Mouse (Mus musculus): ENCODE measurements around the gene Akap13.

DNA sequence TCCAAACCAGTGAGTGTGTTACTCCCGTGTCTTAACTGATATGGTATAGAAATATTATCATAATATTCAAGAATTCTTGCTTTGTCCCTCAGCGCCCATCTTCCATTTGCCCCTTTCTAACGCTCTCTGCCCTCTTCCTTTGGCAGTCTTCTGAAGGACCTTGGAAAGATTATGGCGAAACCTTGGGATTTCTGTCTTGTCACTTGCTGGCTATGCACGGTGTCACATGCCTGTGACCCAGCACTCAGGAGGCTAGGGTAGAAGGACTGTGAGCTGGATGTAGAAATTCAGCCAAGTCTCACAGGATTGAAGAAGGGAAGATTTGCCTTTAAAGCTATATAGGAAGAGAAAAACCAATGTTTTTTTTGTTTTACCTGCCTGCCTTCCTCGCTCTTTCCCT is 212.2 kb downstream of the Akap13 start:
- TF ChIP-seq CTCF (IDR thresholded peaks at IDR 0.05; ENCODE audit: borderline replicate concordance, insufficient read depth, low read depth, low read length) (no peak), POLR2A (IDR thresholded peaks at IDR 0.05; ENCODE audit: borderline replicate concordance, insufficient read depth, low read length) (no peak)

Data from cerebellum, adult 2 months (tissue).